Mouse (Mus musculus) MEL (cell line): ENCODE data around the gene Lrp6. TPM values are rescaled to one million over a fixed set of nuclear protein-coding genes. Genes with fewer than 3 reads are reported as not detected.

ENCODE experiments used
- DNase-seq: peaks from one replicate; pipeline ENCODE4 v3.0.0; 2011; ENCODE audit warnings: low read depth, low spot score
- H3K27ac ChIP-seq: 2 replicates; pipeline ENCODE4 v1.5.1; 2012; ENCODE audit warnings: low read depth, mild to moderate bottlenecking, control low read depth, low read length, moderate library complexity; ENCODE audit not compliant: control insufficient read depth
- H3K27me3 ChIP-seq, 2 experiments: fragments of 150-350 bp in 1 of 2; sonication (generic) in 1 of 2; 2 replicates each; pipeline ENCODE4 v1.6.1; 2012; ENCODE audit warnings: low read length in 2 of 2, mild to moderate bottlenecking in 2 of 2, improper control_type of control experiment in 1 of 2, moderate library complexity in 1 of 2; ENCODE audit not compliant: insufficient read depth in 2 of 2, control insufficient read depth in 1 of 2
- H3K36me3 ChIP-seq, 2 experiments: 2 replicates each; pipeline ENCODE4 v1.6.1; 2012 to 2014; ENCODE audit warnings: low read length in 2 of 2, improper control_type of control experiment in 1 of 2, inconsistent platforms in 1 of 2, mild to moderate bottlenecking in 1 of 2; ENCODE audit not compliant: insufficient read depth in 2 of 2, control insufficient read depth in 1 of 2
- H3K4me1 ChIP-seq, 2 experiments: fragments of 150-350 bp in 1 of 2; sonication (generic) in 1 of 2; 2 replicates each; pipeline ENCODE4 v1.6.1; 2012; ENCODE audit warnings: low read length in 2 of 2, improper control_type of control experiment in 1 of 2, mild to moderate bottlenecking in 1 of 2; ENCODE audit not compliant: insufficient read depth in 2 of 2, control insufficient read depth in 1 of 2
- H3K4me3 ChIP-seq, 2 experiments: fragments of 150-350 bp in 1 of 2; sonication (generic) in 1 of 2; 2 replicates each; pipeline ENCODE4 v1.5.1; 2012; ENCODE audit warnings: low read depth in 2 of 2, low read length in 2 of 2, mild to moderate bottlenecking in 2 of 2, moderate library complexity in 2 of 2, control low read depth in 1 of 2, improper control_type of control experiment in 1 of 2; ENCODE audit not compliant: control insufficient read depth in 1 of 2, insufficient read depth in 1 of 2
- H3K79me2 ChIP-seq: 2 replicates; pipeline ENCODE4 v1.6.1; 2012; ENCODE audit warnings: mild to moderate bottlenecking, low read length, moderate library complexity; ENCODE audit not compliant: control insufficient read depth, poor library complexity, insufficient read depth
- H3K9ac ChIP-seq: 2 replicates; pipeline ENCODE4 v1.6.1; 2012; ENCODE audit warnings: low read depth, mild to moderate bottlenecking, control low read depth, low read length, moderate library complexity; ENCODE audit not compliant: control insufficient read depth, poor library complexity, severe bottlenecking
- H3K9me3 ChIP-seq: fragments of 150-350 bp; sonication (generic); replicated peaks from 2 replicates; pipeline ENCODE4 v1.6.1; 2012; ENCODE audit warnings: mild to moderate bottlenecking, low read length, improper control_type of control experiment, moderate library complexity; ENCODE audit not compliant: insufficient read depth
- CHD2 ChIP-seq: IDR thresholded peaks from 2 replicates; pipeline ENCODE4 v1.6.1; 2011; ENCODE audit warnings: low read length, improper control_type of control experiment
- CTCF ChIP-seq, 3 experiments: IDR thresholded peaks in 2 of 3; conservative IDR thresholded peaks in 1 of 3; 2 replicates each; pipeline ENCODE4 v1.5.1; 2011 to 2012; ENCODE audit warnings: low read length in 3 of 3, low read depth in 2 of 3, mild to moderate bottlenecking in 2 of 3, improper control_type of control experiment in 1 of 3, inconsistent platforms in 1 of 3, mixed read lengths in 1 of 3, moderate library complexity in 1 of 3; ENCODE audit not compliant: control insufficient read depth in 1 of 3, insufficient read depth in 1 of 3, poor library complexity in 1 of 3, severe bottlenecking in 1 of 3
- E2F4 ChIP-seq: IDR thresholded peaks from 2 replicates; pipeline ENCODE4 v1.6.1; 2011; ENCODE audit warnings: low read depth, low read length, improper control_type of control experiment, borderline replicate concordance
- ELF1 ChIP-seq: IDR thresholded peaks from 2 replicates; pipeline ENCODE4 v1.6.1; 2014; ENCODE audit warnings: low read depth, mild to moderate bottlenecking, inconsistent platforms, low read length, improper control_type of control experiment, moderate library complexity
- EP300 ChIP-seq, 2 experiments: IDR thresholded peaks; 2 replicates each; pipeline ENCODE4 v1.6.1; 2011; ENCODE audit warnings: improper control_type of control experiment in 2 of 2, low read length in 2 of 2, low read depth in 1 of 2, mild to moderate bottlenecking in 1 of 2
- GABPA ChIP-seq: IDR thresholded peaks from 2 replicates; pipeline ENCODE4 v1.6.1; 2012; ENCODE audit warnings: low read depth, mild to moderate bottlenecking, inconsistent platforms, low read length, improper control_type of control experiment, moderate library complexity
- GATA1 ChIP-seq: IDR thresholded peaks from 2 replicates; pipeline ENCODE4 v1.6.1; 2011; ENCODE audit warnings: low read depth, low read length, improper control_type of control experiment
- MAFK ChIP-seq: IDR thresholded peaks from 2 replicates; pipeline ENCODE4 v1.6.1; 2011; ENCODE audit warnings: low read depth, mild to moderate bottlenecking, low read length, improper control_type of control experiment, borderline replicate concordance
- MAX ChIP-seq: IDR thresholded peaks from 2 replicates; pipeline ENCODE4 v1.6.1; 2011; ENCODE audit warnings: low read length, improper control_type of control experiment
- MXI1 ChIP-seq: IDR thresholded peaks from 2 replicates; pipeline ENCODE4 v1.6.1; 2011; ENCODE audit warnings: mild to moderate bottlenecking, low read depth, low read length, improper control_type of control experiment
- POLR2A ChIP-seq, 2 experiments: IDR thresholded peaks; 2 replicates each; pipeline ENCODE4 v1.6.1; 2011 to 2012; ENCODE audit warnings: low read length in 2 of 2, mild to moderate bottlenecking in 2 of 2, control low read depth in 1 of 2, improper control_type of control experiment in 1 of 2, low read depth in 1 of 2, moderate library complexity in 1 of 2; ENCODE audit not compliant: control insufficient read depth in 1 of 2, insufficient read depth in 1 of 2, poor library complexity in 1 of 2
- POLR2AphosphoS5 ChIP-seq: IDR thresholded peaks from 2 replicates; pipeline ENCODE4 v1.6.1; 2012; ENCODE audit warnings: low read depth, borderline replicate concordance, mild to moderate bottlenecking, inconsistent platforms, low read length, moderate library complexity, mixed read lengths
- RAD21 ChIP-seq: IDR thresholded peaks from 2 replicates; pipeline ENCODE4 v1.6.1; 2011; ENCODE audit warnings: mild to moderate bottlenecking, low read depth, low read length, improper control_type of control experiment
- SIN3A ChIP-seq: IDR thresholded peaks from 2 replicates; pipeline ENCODE4 v1.6.1; 2012; ENCODE audit warnings: low read length, improper control_type of control experiment, inconsistent platforms
- SMC3 ChIP-seq: IDR thresholded peaks from 2 replicates; pipeline ENCODE4 v1.6.1; 2011; ENCODE audit warnings: low read depth, low read length, improper control_type of control experiment
- TAL1 ChIP-seq: IDR thresholded peaks from 2 replicates; pipeline ENCODE4 v1.6.1; 2012; ENCODE audit warnings: mild to moderate bottlenecking, inconsistent platforms, low read length, moderate library complexity, mixed read lengths
- TBP ChIP-seq: IDR thresholded peaks from 2 replicates; pipeline ENCODE4 v1.8.0; 2011; ENCODE audit warnings: low read depth, low read length, improper control_type of control experiment
- TCF12 ChIP-seq: IDR thresholded peaks from 2 replicates; pipeline ENCODE4 v1.6.1; 2014; ENCODE audit warnings: low read depth, mild to moderate bottlenecking, inconsistent platforms, low read length, improper control_type of control experiment, moderate library complexity
- UBTF ChIP-seq: IDR thresholded peaks from 2 replicates; pipeline ENCODE4 v1.6.1; 2012; ENCODE audit warnings: low read depth, mild to moderate bottlenecking, inconsistent platforms, low read length, improper control_type of control experiment, moderate library complexity, borderline replicate concordance; ENCODE audit not compliant: insufficient read depth
- USF1 ChIP-seq: IDR thresholded peaks from 2 replicates; pipeline ENCODE4 v1.6.1; 2014; ENCODE audit warnings: low read depth, mild to moderate bottlenecking, inconsistent platforms, low read length, improper control_type of control experiment, moderate library complexity
- ZC3H11A ChIP-seq: IDR thresholded peaks from 2 replicates; pipeline ENCODE4 v1.6.1; 2012; ENCODE audit warnings: low read depth, mild to moderate bottlenecking, inconsistent platforms, low read length, improper control_type of control experiment
- ZMIZ1 ChIP-seq: IDR thresholded peaks from 2 replicates; pipeline ENCODE4 v1.6.1; 2012; ENCODE audit warnings: low read depth, mild to moderate bottlenecking, inconsistent platforms, low read length, improper control_type of control experiment, moderate library complexity
- polyA plus RNA-seq, 2 experiments: library from polyadenylated mRNA; stranded (reverse) in 1 of 2; unstranded in 1 of 2; fragments of >175 nt in 1 of 2; fragments of >200 nt in 1 of 2; gene quantifications; 2 replicates each; pipeline versions ENCODE4 v1.2.1 to v1.2.4; 2012; ENCODE audit warnings: low replicate concordance in 2 of 2, low read depth in 1 of 2; ENCODE audit not compliant: insufficient read length in 2 of 2, insufficient read depth in 1 of 2, missing spikeins in 1 of 2
- total RNA-seq: library from RNA; depleted of rRNA; stranded (reverse); fragments of 300-350 nt; gene quantifications from 2 replicates; pipeline ENCODE4 v1.2.3, GENCODE M21; 2012

Lrp6 gene
- total and polyA plus RNA-seq, 3 experiments, result 13.1 to 25.7 (median 17.2) TPM

DNA sequence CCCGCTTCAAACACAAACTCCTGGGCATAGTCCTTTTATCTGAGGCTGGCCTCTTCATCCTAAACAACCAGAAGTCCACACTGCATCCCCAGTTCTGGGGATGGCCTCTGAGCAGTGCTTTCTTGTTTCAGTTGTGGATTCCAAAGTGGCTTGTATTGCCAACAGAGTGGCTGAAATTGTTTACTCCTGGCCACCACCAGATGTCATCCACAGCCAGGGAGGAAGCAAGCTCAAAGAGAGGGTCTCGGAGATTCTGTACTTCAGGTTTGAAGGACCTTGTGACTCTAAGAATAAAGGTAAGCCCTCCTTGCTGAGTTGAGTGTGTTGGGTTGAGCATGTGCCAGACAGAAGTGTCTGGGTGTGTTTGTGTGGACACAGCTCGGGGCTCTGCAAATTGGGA lies 139.6 kb downstream of the Lrp6 start (continued):
- TF ChIP-seq MXI1 (no peak), ELF1 (no peak), CHD2 (no peak), USF1 (no peak), POLR2A (IDR thresholded peaks at IDR 0.05; ENCODE audit: control insufficient read depth in 1 of 2, insufficient read depth in 1 of 2, low read depth in 1 of 2, low read length in 2 of 2, poor library complexity in 1 of 2) (no peak)

GRCm38 (mm10) chr6:134425216-134425717 lies 141.5 kb downstream of the Lrp6 start:
- H3K27ac ChIP-seq, result no peak overlapping the region

GRCm38 (mm10) chr6:134421921-134422320 lies 144.8 kb downstream of the Lrp6 start:
- no peak overlapping the region for H3K4me3 ChIP-seq
- H3K79me2 ChIP-seq, result no peaks in the 10 kb centered on the region
- no peaks in the 10 kb centered on the region for H3K27me3 ChIP-seq
- H3K9ac ChIP-seq, result no peak overlapping the region
- H3K36me3 ChIP-seq, result no peaks in the 10 kb centered on the region
- no peak for DNase-seq
- TF ChIP-seq SMC3, result no peak
- no peak for TF ChIP-seq MAFK
- TF ChIP-seq E2F4, result no peak
- TF ChIP-seq CHD2, result no peak
- no peak for TF ChIP-seq UBTF
- TF ChIP-seq EP300 (IDR thresholded peaks at IDR 0.05; ENCODE audit: low read depth in 1 of 2, low read length in 2 of 2), result no peak
- TF ChIP-seq, all 39 proteins: peak for 0
- Histone ChIP-seq H3K9me3 (no peaks in the 10 kb centered on the region), H3K27ac (no peak overlapping the region), H3K4me1 (no peaks in the 10 kb centered on the region)

More at GRCm38 (mm10) chr6:134425216-134425717, 141.5 kb downstream of the Lrp6 start:
- DNase-seq, result peak; percentile 71
- Histone ChIP-seq H3K9ac (no peak overlapping the region), H3K4me3 (no peak overlapping the region), H3K27me3 (no peaks in the 10 kb centered on the region), H3K36me3 (no peaks in the 10 kb centered on the region), H3K9me3 (no peaks in the 10 kb centered on the region), H3K4me1 (peaks cover 0 to 3% of the 10 kb centered on the region in 2 experiments; a peak in 2 of 4 replicates), H3K79me2 (no peaks in the 10 kb centered on the region)
- TF ChIP-seq SIN3A (peak; percentile 38; the same call in 1 of the 2 replicates), RAD21 (peak; percentile 86), SMC3 (peak; percentile 90), ZMIZ1 (no peak), TAL1 (no peak), TCF12 (no peak), MAX (no peak), POLR2AphosphoS5 (no peak), ZC3H11A (peak; percentile 91), TBP (no peak), GABPA (no peak), GATA1 (no peak), CTCF (IDR thresholded peaks at IDR 0.05 in 2 of 3, conservative IDR thresholded peaks at IDR 0.05 in 1 of 3; ENCODE audit: control insufficient read depth in 1 of 3, insufficient read depth in 1 of 3, low read depth in 2 of 3, low read length in 3 of 3, poor library complexity in 1 of 3, severe bottlenecking in 1 of 3) (peak; percentile 37 to 83 (median 64))
